Mouse (Mus musculus) adrenal gland, postnatal 36 days (tissue): ENCODE data around the gene Gm6902. TPM values are rescaled to one million over a fixed set of nuclear protein-coding genes. Genes with fewer than 3 reads are reported as not detected.
"Not testable (repeated sequence)": the region's sequence is repeated elsewhere in the genome, so short reads cannot be mapped to it uniquely, and the experiment has no call there.

ENCODE experiments used
- DNase-seq, 2 experiments: peaks; one replicate each; pipeline ENCODE4 v3.0.0; 2021; ENCODE audit warnings: mixed read lengths in 1 of 2
- long read RNA-seq, 2 experiments: library from polyadenylated mRNA; stranded (forward); transcript quantifications; one replicate each; pipeline ENCODE4 v2.0.0; 2021; ENCODE audit warnings: borderline sequencing depth in 2 of 2
- total RNA-seq, 2 experiments: library from RNA; stranded (reverse); gene quantifications; 2 replicates each; pipeline ENCODE4 v1.2.3; 2021

Gene Gm6902
- total RNA-seq = not detected
- long read RNA-seq, experiment 1 = 0 reads
- long read RNA-seq, experiment 2 = 0 reads

DNA sequence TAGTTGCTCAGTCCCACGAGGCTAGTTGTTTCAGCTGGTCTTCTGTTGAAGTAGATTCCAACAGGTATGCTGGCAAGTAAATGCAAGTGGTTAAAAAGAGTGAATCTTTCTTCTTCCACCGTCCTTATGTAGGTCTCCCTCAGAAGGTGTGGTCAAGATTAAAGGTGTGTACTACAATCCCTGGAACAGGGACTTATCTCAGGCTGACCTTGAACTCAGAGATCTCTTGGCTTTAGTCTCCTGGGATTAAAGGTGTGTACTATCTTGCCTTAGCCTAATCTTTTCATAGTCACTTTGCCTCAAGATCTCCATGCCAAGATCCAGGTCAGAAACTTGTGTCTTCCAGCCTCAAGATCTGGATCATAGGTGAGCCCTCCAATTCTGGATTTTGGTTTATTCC is at the start of gene Gm6902:
Gene Gm6902 (minus strand): TSS at position 101 of the 400 bp plus-strand sequence.
- not testable (repeated sequence) for DNase-seq

DNA sequence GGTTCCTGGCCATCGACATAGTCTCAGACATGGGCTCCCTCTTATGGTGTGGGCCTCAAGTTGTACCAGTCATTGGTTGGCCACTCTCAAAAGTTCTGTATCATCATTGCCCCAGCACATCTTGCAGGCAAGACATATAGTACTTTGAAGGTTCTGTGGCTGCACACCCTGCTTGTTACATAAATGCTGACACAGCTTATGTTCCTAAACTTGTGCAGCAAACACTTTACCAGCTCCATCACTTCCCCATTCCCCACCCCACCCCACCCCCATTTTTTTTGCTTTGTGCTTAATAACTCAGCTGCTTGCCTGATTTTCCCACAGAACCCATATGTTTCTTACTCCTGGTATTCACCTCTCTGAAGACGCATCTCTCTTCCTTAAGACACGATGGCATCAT is 22.2 kb upstream of the Gm6902 start, which contains the start of gene Nlrp4e:
Gene Nlrp4e (plus strand): TSS at position 301 of the 400 bp plus-strand sequence.
- DNase-seq = not testable (repeated sequence)

DNA sequence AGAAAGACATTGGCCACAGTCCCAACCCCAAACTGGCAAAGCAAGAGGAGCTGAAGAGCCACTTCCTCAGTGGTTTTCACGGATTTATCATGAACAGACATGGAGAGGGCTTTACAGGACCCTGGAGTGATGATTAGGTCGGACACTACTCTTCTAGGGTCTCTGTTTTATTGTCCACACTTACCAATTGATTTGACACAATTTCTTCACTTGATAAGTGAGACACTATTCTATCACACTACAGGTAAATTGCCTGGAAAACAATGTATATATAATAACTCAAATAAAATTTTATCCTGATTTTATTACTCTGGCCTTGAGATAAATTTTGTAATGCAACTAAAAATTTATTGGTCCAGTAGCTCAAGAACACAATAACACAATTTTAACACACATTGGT is 27.1 kb downstream of the Gm6902 start, which contains the start of gene Vmn1r166:
Gene Vmn1r166 (minus strand): TSS at position 101 of the 400 bp plus-strand sequence.
- DNase-seq = not testable (repeated sequence)

Other genes starting within 250 kb of the Gm6902 start
- not detected for gene Vmn1r163, start 223.4 kb downstream of the Gm6902 start, total RNA-seq
- not detected for gene Gm8720, start 211.4 kb downstream of the Gm6902 start, total RNA-seq
- not detected for gene Gm10662, start 134.4 kb downstream of the Gm6902 start, total RNA-seq
- not detected for gene Vmn1r165, start 61.6 kb downstream of the Gm6902 start, total RNA-seq
- gene Vmn1r166, start 27.2 kb downstream of the Gm6902 start, total RNA-seq = not detected
- gene Nlrp4e, start 22.3 kb upstream of the Gm6902 start, total RNA-seq = not detected
- gene Nlrp5, start 107.0 kb upstream of the Gm6902 start, total RNA-seq = not detected
- not detected for gene Vmn1r167, start 228.3 kb upstream of the Gm6902 start, total RNA-seq